Mouse (Mus musculus): ENCODE results near the gene AL607142.1. TPM values are rescaled to one million over a fixed set of nuclear protein-coding genes. Genes with fewer than 3 reads are reported as not detected.

The AL607142.1 gene
- polyA plus RNA-seq (2012; rRNA removed), result not detected in 2 replicates

DNA sequence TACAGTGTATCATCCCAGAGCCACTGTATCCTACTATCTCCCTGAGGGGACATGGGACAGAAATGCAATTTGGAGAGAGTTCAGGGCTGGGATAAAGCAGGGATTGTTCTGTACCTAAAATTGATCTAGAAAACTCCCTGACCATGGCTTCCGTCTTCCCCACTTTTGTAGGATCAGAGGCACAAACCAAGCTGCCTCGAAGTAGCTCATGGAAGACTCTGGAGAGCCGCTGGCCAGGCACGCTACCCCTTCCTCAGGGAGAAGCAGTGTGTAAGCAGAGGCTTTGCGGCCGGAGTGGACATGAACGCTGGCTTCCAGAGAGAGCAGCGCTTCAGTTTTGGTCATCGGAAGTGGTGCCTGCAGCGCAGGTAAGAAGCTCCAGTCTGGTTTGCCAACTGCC lies at the start of gene AL607142.1:
TSS of gene AL607142.1 (plus strand) at position 301 of the 400 bp plus-strand sequence.

Other genes with a start within 250 kb of the AL607142.1 start
- gene Edn2, start 96.2 kb downstream of the AL607142.1 start, polyA plus RNA-seq (2012; rRNA removed), result 29.4 and 29.7 TPM in 2 replicates
- 2.5 and 4.8 TPM in 2 replicates for gene Foxo6, start 222.4 kb downstream of the AL607142.1 start, polyA plus RNA-seq (2012; rRNA removed)